Mouse (Mus musculus) heart, postnatal 4 days (tissue): ENCODE measurements around the gene Lyrm1. TPM values are rescaled to one million over a fixed set of nuclear protein-coding genes. Genes with fewer than 3 reads are reported as not detected.

Experiments used
- DNase-seq: peaks from one replicate; pipeline ENCODE4 v3.0.0; 2021
- total RNA-seq, 2 experiments: library from RNA; stranded (reverse); gene quantifications; 2 replicates each; pipeline ENCODE4 v1.2.3; 2021

Gene Lyrm1
- 1 to 10 TPM; 4.9 to 5.0 TPM for total RNA-seq

GRCm38 (mm10) chr7:119895639-119896512 lies at the start of gene Lyrm1, which contains the start of gene Dcun1d3:
Lyrm1 (plus strand) TSS chr7:119895861.
Dcun1d3 (minus strand) TSS chr7:119896298.
- peak; percentile 99 for DNase-seq

GRCm38 (mm10) chr7:119847396-119847795 lies 48.3 kb upstream of the Lyrm1 start:
- DNase-seq, result no peak

GRCm38 (mm10) chr7:119849096-119849495 lies 46.6 kb upstream of the Lyrm1 start:
- peak; percentile 84 for DNase-seq

DNA sequence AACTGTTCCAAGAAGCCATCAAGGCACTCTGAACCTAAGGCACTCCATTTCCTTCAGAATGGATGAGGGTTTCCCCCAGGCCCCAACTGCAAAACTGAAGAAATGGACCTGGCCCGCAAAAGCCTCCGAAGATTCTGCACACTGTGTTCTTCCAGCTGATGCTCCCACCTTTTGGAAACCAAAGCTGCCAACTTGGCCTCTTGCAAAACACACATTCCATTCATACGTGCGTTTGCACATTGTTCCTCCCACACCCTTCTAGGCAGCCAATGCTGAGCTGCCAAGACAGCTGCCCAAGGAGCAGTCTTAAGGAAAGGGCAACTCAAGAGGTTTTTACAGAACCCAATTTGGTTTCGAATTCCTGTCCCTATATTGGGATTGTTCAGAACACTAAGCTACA lies 44.9 kb upstream of the Lyrm1 start:
- peak; percentile 19 for DNase-seq

GRCm38 (mm10) chr7:119852494-119852893 lies 43.2 kb upstream of the Lyrm1 start:
- DNase-seq, result no peak

- DNase-seq, result no peak
Measured at GRCm38 (mm10) chr7:119853186-119853585, 42.5 kb upstream of the Lyrm1 start.

- DNase-seq, result no peak
Measured at GRCm38 (mm10) chr7:119854362-119854761, 41.3 kb upstream of the Lyrm1 start.

DNA sequence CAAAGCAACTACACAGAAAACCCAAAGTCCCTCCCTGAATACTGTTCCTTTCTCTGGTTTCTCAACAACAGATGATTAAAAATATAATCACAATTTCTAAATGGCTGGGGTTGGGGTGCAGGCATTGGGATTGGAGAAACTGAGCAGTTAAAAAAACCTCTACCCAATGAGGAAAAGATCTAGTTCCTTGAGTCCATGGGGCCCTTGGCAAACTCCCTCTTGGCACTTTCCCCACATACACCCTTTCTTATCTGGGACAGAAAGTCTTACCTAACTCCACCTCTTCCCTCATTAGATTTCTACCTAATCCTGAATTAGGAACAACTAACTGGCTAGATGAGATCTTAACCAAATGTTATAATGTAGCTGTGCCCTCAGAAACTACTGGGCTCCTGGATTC lies 40.6 kb upstream of the Lyrm1 start:
- no peak for DNase-seq

GRCm38 (mm10) chr7:119859476-119859875 lies 36.2 kb upstream of the Lyrm1 start:
- DNase-seq, result peak; percentile 22

DNA sequence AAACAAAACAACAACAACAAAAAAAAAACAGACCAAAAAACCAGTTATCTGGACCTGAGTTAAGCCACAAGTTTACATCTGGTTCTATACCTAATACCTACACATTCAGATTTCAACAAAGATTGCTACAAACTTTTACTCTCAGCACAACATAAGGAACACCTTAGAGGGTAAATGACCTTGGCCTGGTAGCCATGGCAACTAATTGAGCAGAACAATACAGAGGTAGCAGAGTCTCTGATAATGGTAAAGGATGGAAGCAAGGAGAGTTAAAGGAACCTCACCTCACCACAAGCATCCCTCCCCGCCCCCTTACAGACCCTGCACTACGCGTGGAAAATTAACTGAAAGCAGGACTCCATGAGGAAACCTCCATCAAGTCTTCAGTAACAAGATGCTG lies 35.5 kb upstream of the Lyrm1 start:
- no peak for DNase-seq

- DNase-seq, result no peak
Measured at GRCm38 (mm10) chr7:119860554-119860953, 35.1 kb upstream of the Lyrm1 start.

- no peak for DNase-seq
Measured at GRCm38 (mm10) chr7:119860971-119861334, 34.7 kb upstream of the Lyrm1 start.

- peak; percentile 65 for DNase-seq
Measured at GRCm38 (mm10) chr7:119861335-119862091, 34.1 kb upstream of the Lyrm1 start.

DNA sequence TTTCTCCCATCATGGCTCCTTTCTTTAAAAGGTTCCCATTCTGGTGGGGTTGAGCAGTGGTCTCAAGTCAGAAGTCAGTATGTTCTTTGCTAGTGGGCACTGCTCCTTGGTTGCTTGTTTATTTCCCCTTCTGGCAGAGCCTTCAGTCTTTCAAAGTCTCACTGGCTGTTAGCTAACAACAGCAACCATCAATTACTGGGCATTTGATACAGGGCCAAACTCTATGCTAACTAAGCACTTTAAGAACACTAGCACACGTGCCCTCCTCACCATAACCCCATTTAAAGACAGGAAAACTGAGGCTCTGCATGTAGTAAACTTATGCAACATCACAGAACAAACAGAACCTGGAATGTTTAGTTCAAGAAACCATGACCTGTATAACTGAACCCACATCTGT lies 33.5 kb upstream of the Lyrm1 start:
- DNase-seq, result no peak

- no peak for DNase-seq
Measured at GRCm38 (mm10) chr7:119864500-119864899, 31.2 kb upstream of the Lyrm1 start.

GRCm38 (mm10) chr7:119866136-119866535 lies 29.5 kb upstream of the Lyrm1 start:
- DNase-seq, result no peak

GRCm38 (mm10) chr7:119872204-119872603 lies 23.5 kb upstream of the Lyrm1 start:
- DNase-seq, result no peak

DNA sequence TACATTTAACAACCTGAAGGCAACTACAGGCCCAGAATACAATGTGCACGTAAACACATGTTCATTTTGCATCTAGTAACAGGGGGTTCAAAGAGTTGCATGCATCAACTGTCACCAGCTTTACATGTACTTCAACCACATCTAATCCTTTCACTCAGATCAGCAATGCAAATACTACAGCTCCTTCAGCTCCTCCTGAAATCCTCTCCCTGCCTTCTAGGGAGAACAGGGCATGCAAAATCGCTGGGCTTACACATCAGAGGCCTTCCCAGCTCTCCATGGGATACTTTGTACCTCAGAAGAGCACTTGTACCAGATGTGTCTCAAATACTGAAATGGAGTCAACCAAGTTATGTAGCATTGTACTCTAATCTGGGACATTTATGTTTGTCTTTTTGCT lies 22.6 kb upstream of the Lyrm1 start:
- DNase-seq, result no peak

GRCm38 (mm10) chr7:119875776-119876440 lies 19.8 kb upstream of the Lyrm1 start:
- no peak for DNase-seq

DNA sequence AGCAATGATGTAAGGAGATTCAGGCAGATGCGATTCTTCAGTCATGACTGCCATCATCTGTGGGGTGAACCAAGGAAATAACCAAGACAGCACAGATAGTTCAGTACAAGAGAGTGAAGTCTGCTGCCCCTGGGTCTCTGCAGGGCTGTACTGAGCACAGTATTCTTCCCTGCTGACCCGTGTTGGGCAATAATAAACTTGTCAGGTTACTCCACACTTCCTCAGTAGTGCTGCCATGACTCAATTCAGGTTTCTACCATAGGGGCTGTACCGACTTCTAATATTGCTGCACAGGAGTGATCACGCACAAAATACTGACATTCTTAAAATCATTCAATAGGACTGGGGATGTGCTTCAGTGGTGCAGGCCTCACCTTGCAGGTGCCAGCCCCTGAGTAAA lies 16.5 kb upstream of the Lyrm1 start:
- no peak for DNase-seq

DNA sequence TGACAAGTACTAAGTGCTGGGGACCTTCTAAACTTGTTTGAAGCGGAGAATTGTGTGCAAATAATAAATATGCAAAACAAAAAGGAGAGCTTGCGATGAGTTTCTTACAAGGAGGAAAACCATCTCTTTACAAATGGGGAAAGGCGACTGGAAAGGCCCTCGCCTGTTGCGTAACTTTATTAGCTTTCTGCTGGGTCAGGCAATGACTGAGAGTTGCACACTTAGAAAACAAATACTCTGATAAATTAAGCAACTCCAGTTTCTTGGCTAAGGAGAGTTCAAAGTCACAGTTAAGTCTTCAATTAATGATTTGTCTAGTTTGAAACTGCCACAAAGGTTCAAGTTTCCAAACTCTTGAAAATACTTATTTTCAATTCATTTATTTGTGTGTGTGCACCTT lies 15.3 kb upstream of the Lyrm1 start:
- no peak for DNase-seq

- no peak for DNase-seq
Measured at GRCm38 (mm10) chr7:119881229-119881628, 14.4 kb upstream of the Lyrm1 start.

DNA sequence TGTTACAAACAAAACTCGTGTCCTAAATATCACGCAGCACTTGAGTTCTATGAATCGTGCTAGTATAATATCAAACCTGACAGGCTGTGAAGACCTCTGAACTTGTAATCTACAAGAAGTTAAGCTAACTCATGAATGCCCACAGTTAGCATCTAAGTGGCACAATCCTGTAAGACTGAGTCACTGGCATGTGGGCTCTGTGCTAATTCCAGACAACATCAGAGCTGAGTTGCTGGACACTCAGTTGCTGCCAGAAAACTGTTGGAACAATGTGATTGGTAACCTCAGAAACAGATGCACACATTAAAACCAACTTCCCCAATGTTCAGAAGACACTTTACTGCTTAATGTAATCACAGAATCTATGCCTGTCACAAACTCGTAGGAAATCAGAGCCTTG lies 7.8 kb upstream of the Lyrm1 start:
- no peak for DNase-seq
